Mouse (Mus musculus): Measurements from ENCODE around the gene Ensa.

- no peak for TF ChIP-seq GATA1 (IDR thresholded peaks at IDR 0.05; ENCODE audit: low read length)
- TF ChIP-seq TAL1 (IDR thresholded peaks at IDR 0.05; ENCODE audit: low read length) = no peak
These were observed 27.5 kb downstream of the Ensa start for GRCm38 (mm10) chr3:95652204-95652811.

Data from erythroblast, embryonic 14.5 days (primary cell).